Mouse (Mus musculus): ENCODE measurements around the gene Prkar2a.
A peak's percentile ranks its signal among the peaks of the same experiment; 100 is the strongest.

The Prkar2a gene

GRCm38 (mm10) chr9:108752142-108752920 lies 63.2 kb downstream of the Prkar2a start:
- no peak for DNase-seq (ENCODE audit: low read depth, low spot score)

GRCm38 (mm10) chr9:108753326-108753725 lies 64.2 kb downstream of the Prkar2a start:
- DNase-seq (ENCODE audit: low read depth, low spot score): peak; percentile 46

- DNase-seq (ENCODE audit: low read depth, low spot score): no peak
Observed at GRCm38 (mm10) chr9:108753976-108754375, 64.9 kb downstream of the Prkar2a start.

- peak; percentile 26 for DNase-seq (ENCODE audit: low read depth, low spot score)
Observed at GRCm38 (mm10) chr9:108754423-108754822, 65.3 kb downstream of the Prkar2a start.

- DNase-seq (ENCODE audit: low read depth, low spot score): no peak
Observed at GRCm38 (mm10) chr9:108757406-108757805, 68.3 kb downstream of the Prkar2a start.

- DNase-seq (ENCODE audit: low read depth, low spot score): no peak
Observed at GRCm38 (mm10) chr9:108759121-108759520, 70.0 kb downstream of the Prkar2a start.

GRCm38 (mm10) chr9:108759805-108760204 lies 70.7 kb downstream of the Prkar2a start:
- no peak for DNase-seq (ENCODE audit: low read depth, low spot score)

GRCm38 (mm10) chr9:108761561-108761960 lies 72.4 kb downstream of the Prkar2a start:
- DNase-seq (ENCODE audit: low read depth, low spot score): no peak

- no peak for DNase-seq (ENCODE audit: low read depth, low spot score)
Observed at GRCm38 (mm10) chr9:108764971-108765370, 75.9 kb downstream of the Prkar2a start.

- no peak for DNase-seq (ENCODE audit: low read depth, low spot score)
Observed at GRCm38 (mm10) chr9:108776614-108777013, 87.5 kb downstream of the Prkar2a start.

- no peak for DNase-seq (ENCODE audit: low read depth, low spot score)
Observed at GRCm38 (mm10) chr9:108777276-108777675, 88.2 kb downstream of the Prkar2a start.

- DNase-seq (ENCODE audit: low read depth, low spot score): no peak
Observed at GRCm38 (mm10) chr9:108780959-108781358, 91.8 kb downstream of the Prkar2a start.

- no peak for DNase-seq (ENCODE audit: low read depth, low spot score)
Observed at GRCm38 (mm10) chr9:108781891-108782290, 92.8 kb downstream of the Prkar2a start.

- no peak for DNase-seq (ENCODE audit: low read depth, low spot score)
Observed at GRCm38 (mm10) chr9:108782836-108783547, 93.9 kb downstream of the Prkar2a start.

GRCm38 (mm10) chr9:108783548-108784463 lies 94.7 kb downstream of the Prkar2a start, which contains the start of gene Ip6k2:
Ip6k2 (plus strand) TSS chr9:108783796.
- DNase-seq (ENCODE audit: low read depth, low spot score): peak; percentile 92

GRCm38 (mm10) chr9:108785416-108785815 lies 96.3 kb downstream of the Prkar2a start:
- DNase-seq (ENCODE audit: low read depth, low spot score): no peak

GRCm38 (mm10) chr9:108786494-108786893 lies 97.4 kb downstream of the Prkar2a start:
- no peak for DNase-seq (ENCODE audit: low read depth, low spot score)

GRCm38 (mm10) chr9:108787080-108787479 lies 98.0 kb downstream of the Prkar2a start:
- DNase-seq (ENCODE audit: low read depth, low spot score): no peak

- DNase-seq (ENCODE audit: low read depth, low spot score): no peak
Observed at GRCm38 (mm10) chr9:108788713-108789112, 99.6 kb downstream of the Prkar2a start.

- DNase-seq (ENCODE audit: low read depth, low spot score): no peak
Observed at GRCm38 (mm10) chr9:108792307-108792706, 103.2 kb downstream of the Prkar2a start.

- no peak for DNase-seq (ENCODE audit: low read depth, low spot score)
Observed at GRCm38 (mm10) chr9:108792730-108793129, 103.6 kb downstream of the Prkar2a start.

- DNase-seq (ENCODE audit: low read depth, low spot score): no peak
Observed at GRCm38 (mm10) chr9:108795281-108795680, 106.2 kb downstream of the Prkar2a start.

Data from telencephalon, adult 2 months (tissue).